Mouse (Mus musculus): ENCODE data around the gene Hist1h2bb. TPM values are rescaled to one million over a fixed set of nuclear protein-coding genes. Genes with fewer than 3 reads are reported as not detected.

The Hist1h2bb gene
- total RNA-seq, 2 experiments from 2014 or later: 264 to 5,681 TPM

GRCm38 (mm10) chr13:23725213-23725612, 21.3 kb upstream of the Hist1h2bb start:
- no peak for ATAC-seq (ENCODE audit: poor library complexity, severe bottlenecking)

GRCm38 (mm10) chr13:23728472-23729191, 17.9 kb upstream of the Hist1h2bb start:
- peak; percentile 54; the same call in 1 of the 2 replicates for ATAC-seq (ENCODE audit: poor library complexity, severe bottlenecking)

GRCm38 (mm10) chr13:23729192-23729525, 17.4 kb upstream of the Hist1h2bb start:
- peak; percentile 70 for ATAC-seq (ENCODE audit: poor library complexity, severe bottlenecking)

- ATAC-seq (ENCODE audit: poor library complexity, severe bottlenecking): no peak
These were observed 16.8 kb upstream of the Hist1h2bb start for GRCm38 (mm10) chr13:23729706-23730105.

- no peak for ATAC-seq (ENCODE audit: poor library complexity, severe bottlenecking)
These were observed 16.1 kb upstream of the Hist1h2bb start for GRCm38 (mm10) chr13:23730479-23730878.

GRCm38 (mm10) chr13:23732156-23732804, 14.3 kb upstream of the Hist1h2bb start:
- ATAC-seq (ENCODE audit: poor library complexity, severe bottlenecking): peak; percentile 80

GRCm38 (mm10) chr13:23737091-23737490, 9.4 kb upstream of the Hist1h2bb start:
- ATAC-seq (ENCODE audit: poor library complexity, severe bottlenecking): no peak

- no peak for ATAC-seq (ENCODE audit: poor library complexity, severe bottlenecking)
These were observed 8.5 kb upstream of the Hist1h2bb start for GRCm38 (mm10) chr13:23738041-23738440.

- ATAC-seq (ENCODE audit: poor library complexity, severe bottlenecking): peak; percentile 71
These were observed 7.9 kb upstream of the Hist1h2bb start, which contains the start of gene Hist1h1c for GRCm38 (mm10) chr13:23738677-23739068. Gene Hist1h1c (plus strand): TSS chr13:23738808.

- peak; percentile 65 for ATAC-seq (ENCODE audit: poor library complexity, severe bottlenecking)
These were observed 7.2 kb upstream of the Hist1h2bb start for GRCm38 (mm10) chr13:23739069-23739921.

GRCm38 (mm10) chr13:23739922-23740252, 6.6 kb upstream of the Hist1h2bb start:
- ATAC-seq (ENCODE audit: poor library complexity, severe bottlenecking): peak; percentile 34

GRCm38 (mm10) chr13:23740256-23740840, 6.2 kb upstream of the Hist1h2bb start:
- ATAC-seq (ENCODE audit: poor library complexity, severe bottlenecking): no peak

GRCm38 (mm10) chr13:23740910-23741309, 5.6 kb upstream of the Hist1h2bb start:
- no peak for ATAC-seq (ENCODE audit: poor library complexity, severe bottlenecking)

GRCm38 (mm10) chr13:23742007-23742406, 4.5 kb upstream of the Hist1h2bb start:
- no peak for ATAC-seq (ENCODE audit: poor library complexity, severe bottlenecking)

GRCm38 (mm10) chr13:23743215-23743614, 3.3 kb upstream of the Hist1h2bb start:
- ATAC-seq (ENCODE audit: poor library complexity, severe bottlenecking): no peak

GRCm38 (mm10) chr13:23743963-23744362, 2.6 kb upstream of the Hist1h2bb start:
- no peak for ATAC-seq (ENCODE audit: poor library complexity, severe bottlenecking)

GRCm38 (mm10) chr13:23744421-23745380, 1.8 kb upstream of the Hist1h2bb start:
- ATAC-seq (ENCODE audit: poor library complexity, severe bottlenecking): no peak

GRCm38 (mm10) chr13:23745381-23746161, 963 bp upstream of the Hist1h2bb start, which contains the start of gene Hist1h3c:
Gene Hist1h3c (minus strand): TSS chr13:23745602.
- peak; percentile 55 for ATAC-seq (ENCODE audit: poor library complexity, severe bottlenecking)
